Mouse (Mus musculus) cerebellum, adult 2 months (tissue): ENCODE data around the gene Zfp462.

Experiments
- CTCF ChIP-seq: fragments of 200-500 bp; IDR thresholded peaks from 2 replicates; pipeline ENCODE4 v1.5.1; 2011; ENCODE audit warnings: low read depth, mild to moderate bottlenecking, control low read depth, low read length, moderate library complexity, borderline replicate concordance; ENCODE audit not compliant: insufficient read depth
- POLR2A ChIP-seq: fragments of 200-500 bp; IDR thresholded peaks from 2 replicates; pipeline ENCODE4 v1.6.1; 2011; ENCODE audit warnings: low read length, control low read depth, borderline replicate concordance; ENCODE audit not compliant: insufficient read depth

DNA sequence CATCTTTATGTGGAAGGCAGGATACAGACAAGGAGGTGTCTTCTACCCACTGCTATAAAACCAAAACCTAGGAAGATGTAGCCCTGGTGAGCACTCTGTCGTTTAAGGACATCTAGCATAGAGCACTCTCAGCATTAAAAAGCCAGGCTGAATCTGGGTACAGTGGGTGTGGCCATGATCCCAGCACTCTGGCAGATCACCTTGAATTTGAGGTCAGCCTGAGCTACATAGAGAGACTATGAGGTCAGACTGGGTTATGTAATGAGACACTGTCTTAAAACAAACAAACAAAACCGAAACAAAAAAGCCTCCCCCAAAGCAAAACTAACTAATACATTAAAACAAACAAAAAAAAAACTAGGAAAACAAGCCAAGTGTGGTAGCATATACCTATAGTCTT, 176.3 kb downstream of the Zfp462 start:
- no peak for TF ChIP-seq CTCF
- no peak for TF ChIP-seq POLR2A
